Mouse (Mus musculus) cerebellum, postnatal 36 days (tissue): ENCODE measurements around the gene Hibch.
A peak's percentile ranks its signal among the peaks of the same experiment; 100 is the strongest.
"Not testable (repeated sequence)": the region's sequence is repeated elsewhere in the genome, so short reads cannot be mapped to it uniquely, and the experiment has no call there.

Experiments used
- DNase-seq, 2 experiments: peaks; one replicate each; pipeline ENCODE4 v3.0.0; 2021 to 2022; ENCODE audit warnings: mixed read lengths in 2 of 2

The Hibch gene

GRCm38 (mm10) chr1:52909783-52910182 lies 65.1 kb downstream of the Hibch start:
- no peak for DNase-seq

DNA sequence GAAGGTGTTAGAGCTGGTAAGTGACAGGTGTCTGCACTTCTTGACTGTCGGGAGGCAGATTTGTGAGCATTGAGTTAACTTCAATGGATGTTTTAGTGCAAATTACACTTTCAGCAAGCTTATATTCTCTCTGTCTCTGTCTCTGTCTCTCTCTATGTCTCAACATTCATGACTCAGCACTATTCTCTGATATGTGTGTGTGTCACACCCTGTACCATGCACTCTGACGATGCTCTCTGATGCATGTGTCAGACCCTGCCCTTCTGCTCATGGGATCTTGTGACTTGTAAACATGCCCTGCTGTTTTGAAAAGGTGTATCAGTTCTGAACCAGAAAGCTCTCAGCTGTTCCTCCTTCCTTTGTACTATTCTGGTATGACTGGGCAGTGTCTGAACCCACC lies 71.9 kb downstream of the Hibch start:
- no peak for DNase-seq

- DNase-seq = not testable (repeated sequence)
These were observed 74.2 kb downstream of the Hibch start for GRCm38 (mm10) chr1:52918897-52919296.

- DNase-seq = not testable (repeated sequence)
These were observed 79.8 kb downstream of the Hibch start for GRCm38 (mm10) chr1:52924482-52924881.

DNA sequence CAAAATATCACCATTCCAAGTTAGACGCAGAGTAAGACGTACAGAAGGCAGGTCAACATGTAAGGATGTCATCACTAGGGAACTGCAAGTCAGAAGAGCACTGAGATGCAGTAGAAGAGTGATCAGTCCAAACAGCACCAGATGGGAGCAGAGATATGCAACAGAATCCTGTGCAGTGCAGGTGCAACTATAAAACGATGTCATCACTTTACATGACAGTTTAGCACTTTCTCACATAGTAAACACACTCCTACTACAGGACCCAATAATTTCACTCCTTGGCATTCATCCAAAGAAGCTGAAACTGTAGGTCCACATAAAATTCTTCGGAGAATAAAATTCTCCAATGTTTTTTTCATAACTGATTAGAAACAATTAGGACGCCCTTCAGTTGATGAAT lies 89.8 kb downstream of the Hibch start:
- DNase-seq = no peak

- no peak for DNase-seq
These were observed 94.3 kb downstream of the Hibch start for GRCm38 (mm10) chr1:52939021-52939420.

GRCm38 (mm10) chr1:52947895-52948294 lies 103.2 kb downstream of the Hibch start:
- DNase-seq = peak; percentile 36 to 40

GRCm38 (mm10) chr1:52951146-52951868 lies 106.6 kb downstream of the Hibch start:
- DNase-seq = peak; percentile 29 to 34

DNA sequence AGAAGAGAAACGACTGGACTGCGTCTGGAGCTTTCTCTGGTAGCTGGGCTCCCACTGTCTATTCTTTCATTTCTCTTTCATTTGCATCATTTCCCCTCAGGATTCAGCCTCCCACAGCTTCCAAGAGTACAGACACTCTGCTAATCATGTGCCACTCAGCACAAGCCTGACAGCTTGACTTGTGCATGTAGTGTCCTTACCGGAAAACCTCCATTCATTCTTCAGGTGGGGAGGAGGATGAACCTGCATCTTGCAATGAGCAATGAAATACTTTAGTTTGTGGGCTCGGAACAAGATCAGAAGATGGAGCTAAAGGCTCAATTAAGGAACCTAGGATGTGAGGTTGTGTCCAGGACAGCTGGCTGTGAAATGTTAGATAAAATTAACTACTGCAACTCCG lies 107.4 kb downstream of the Hibch start:
- peak; percentile 14 to 51 for DNase-seq

GRCm38 (mm10) chr1:52952551-52953397 lies 108.0 kb downstream of the Hibch start:
- DNase-seq = peak; percentile 69 to 77

GRCm38 (mm10) chr1:52953548-52953947 lies 108.8 kb downstream of the Hibch start:
- DNase-seq = no peak

GRCm38 (mm10) chr1:52954456-52954855 lies 109.7 kb downstream of the Hibch start:
- no peak for DNase-seq

GRCm38 (mm10) chr1:52955102-52955501 lies 110.4 kb downstream of the Hibch start:
- peak; percentile 51 to 59 for DNase-seq

GRCm38 (mm10) chr1:52956746-52957145 lies 112.0 kb downstream of the Hibch start:
- DNase-seq = no peak

DNA sequence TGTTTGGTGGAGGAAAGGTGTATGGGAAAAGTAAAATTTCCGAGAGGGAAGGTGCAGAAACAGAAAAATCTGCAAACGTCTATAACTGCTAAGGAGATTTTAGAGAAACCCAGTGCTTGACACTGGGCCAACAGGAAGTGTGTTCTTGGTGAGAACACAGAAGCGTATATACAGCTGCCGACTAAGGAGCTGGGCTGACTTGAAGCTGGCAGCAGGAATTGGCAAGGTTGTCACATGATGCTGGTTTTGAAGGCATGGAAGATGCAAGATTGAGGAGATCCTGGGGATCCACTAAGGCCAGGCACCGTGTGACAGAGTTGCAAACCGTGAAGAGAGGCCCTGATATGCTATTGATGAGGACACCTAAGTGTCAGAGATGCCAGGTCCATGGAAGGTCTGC lies 115.5 kb downstream of the Hibch start:
- no peak for DNase-seq

- DNase-seq = no peak
These were observed 118.4 kb downstream of the Hibch start for GRCm38 (mm10) chr1:52963097-52963496.

- no peak for DNase-seq
These were observed 119.9 kb downstream of the Hibch start for GRCm38 (mm10) chr1:52964581-52964980.
